Mouse (Mus musculus) layer of hippocampus, postnatal 36 days (tissue): ENCODE results near the gene Il21. TPM values are rescaled to one million over a fixed set of nuclear protein-coding genes. Genes with fewer than 3 reads are reported as not detected.

ENCODE experiments used
- DNase-seq, 2 experiments: peaks; one replicate each; pipeline ENCODE4 v3.0.0; 2022
- microRNA-seq, 2 experiments: library from miRNA; unstranded; fragments of <30 nt; microRNA quantifications; one replicate each; pipeline ENCODE4 v1.2.0; 2021
- total RNA-seq, 2 experiments: library from RNA; stranded (reverse); gene quantifications; 2 replicates each; pipeline ENCODE4 v1.2.3; 2021

The Il21 gene
- total RNA-seq, 2 experiments from 2014 or later = not detected

DNA sequence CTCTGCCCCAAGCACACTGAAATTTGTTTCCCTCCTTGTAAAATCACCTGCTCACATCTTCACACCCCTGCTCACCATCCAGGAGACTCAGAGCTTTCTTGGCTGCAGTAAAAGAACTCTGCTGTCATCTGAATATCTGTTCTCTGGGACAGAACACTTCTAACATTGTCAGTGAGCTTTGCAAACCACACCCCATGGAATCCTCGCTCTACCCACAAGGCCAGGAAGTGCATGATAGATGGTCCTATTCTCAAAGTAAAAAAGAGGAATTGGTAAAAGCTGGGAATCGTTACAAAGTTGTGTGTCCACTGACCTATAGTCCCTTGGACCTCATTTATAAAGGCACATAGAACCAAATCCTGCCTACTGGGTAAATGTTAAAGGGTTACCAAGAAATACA, 40.5 kb downstream of the Il21 start:
- DNase-seq = no peak

DNA sequence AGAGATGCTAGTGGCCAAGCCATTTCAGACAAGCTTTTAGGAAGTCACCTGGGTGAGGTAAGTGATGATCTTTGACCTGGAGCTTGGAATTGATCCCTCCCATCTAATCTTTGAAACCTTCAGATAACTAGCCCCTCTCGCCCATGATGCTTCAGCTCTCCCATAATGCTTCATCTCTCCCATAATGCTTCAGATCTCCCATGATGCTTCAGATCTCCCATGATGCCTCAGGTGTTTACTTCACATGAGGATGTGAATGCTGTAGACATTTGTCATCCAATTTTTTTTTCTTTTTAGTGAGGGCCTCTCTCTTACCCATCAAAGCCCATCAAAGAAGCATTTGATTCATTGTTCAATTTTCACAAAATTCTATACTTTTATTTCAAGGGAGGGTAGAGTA, 46.9 kb downstream of the Il21 start:
- DNase-seq = no peak

DNA sequence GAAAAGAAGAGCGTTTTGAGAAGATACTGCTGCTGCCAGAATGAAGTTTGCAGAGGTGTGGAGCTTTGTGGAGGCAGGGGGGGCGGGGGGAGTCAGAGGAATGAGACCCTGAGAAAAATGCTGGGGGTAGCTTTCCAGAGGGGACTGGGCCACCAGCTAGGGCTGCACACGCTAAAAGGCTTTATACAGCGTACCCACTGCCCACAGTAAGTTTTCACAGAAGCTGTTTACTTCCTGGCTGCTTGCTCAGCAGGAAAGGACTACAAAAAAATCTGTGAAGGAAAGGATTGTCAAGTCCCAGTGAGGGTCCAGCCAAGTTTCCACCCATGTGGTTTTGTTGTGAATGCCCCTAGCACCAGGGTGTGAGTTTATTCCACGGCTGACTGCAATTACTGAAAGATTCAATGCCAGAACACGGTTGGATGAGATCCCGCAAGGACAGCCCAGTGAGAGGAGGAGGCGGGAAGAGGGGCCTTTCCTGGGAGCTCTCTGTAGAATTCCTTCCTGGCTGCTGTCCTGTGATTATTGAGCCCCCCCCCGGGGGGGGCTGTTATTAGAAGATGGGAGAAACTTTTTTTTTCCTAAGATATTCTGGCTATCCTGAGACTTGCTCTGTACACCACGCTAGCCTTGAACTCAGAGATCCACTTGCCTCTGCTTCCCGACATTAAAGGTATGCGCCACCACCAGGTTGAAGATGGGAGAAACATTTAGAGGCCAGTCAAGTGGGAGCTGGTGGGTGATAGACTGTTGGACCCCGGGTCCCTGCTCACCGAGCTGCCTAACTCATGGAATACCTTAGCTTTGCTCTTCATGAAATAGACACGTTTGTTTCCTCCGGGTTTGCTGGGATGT, 49.8 kb downstream of the Il21 start:
- DNase-seq = peak; percentile 23 to 24

DNA sequence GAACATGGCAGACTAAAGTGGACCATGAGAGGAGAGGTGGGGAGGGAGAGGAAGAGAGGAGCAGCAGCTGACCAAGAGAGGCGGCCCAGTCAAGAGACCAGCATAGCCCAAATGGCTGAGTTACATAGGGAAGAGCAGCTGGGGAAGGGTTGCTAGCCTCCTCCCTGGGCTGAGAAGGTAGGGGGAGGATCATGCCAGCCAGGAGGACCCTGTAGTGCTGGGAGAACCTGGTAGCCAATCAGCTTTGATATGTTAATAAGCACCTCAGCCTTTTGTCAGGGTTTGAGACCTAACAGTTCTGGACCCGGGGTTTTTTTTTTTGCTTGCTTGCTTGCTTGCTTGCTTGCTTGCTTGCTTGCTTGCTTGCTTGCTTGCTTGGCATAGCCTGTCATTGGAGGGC, 51.4 kb downstream of the Il21 start:
- DNase-seq = no peak

DNA sequence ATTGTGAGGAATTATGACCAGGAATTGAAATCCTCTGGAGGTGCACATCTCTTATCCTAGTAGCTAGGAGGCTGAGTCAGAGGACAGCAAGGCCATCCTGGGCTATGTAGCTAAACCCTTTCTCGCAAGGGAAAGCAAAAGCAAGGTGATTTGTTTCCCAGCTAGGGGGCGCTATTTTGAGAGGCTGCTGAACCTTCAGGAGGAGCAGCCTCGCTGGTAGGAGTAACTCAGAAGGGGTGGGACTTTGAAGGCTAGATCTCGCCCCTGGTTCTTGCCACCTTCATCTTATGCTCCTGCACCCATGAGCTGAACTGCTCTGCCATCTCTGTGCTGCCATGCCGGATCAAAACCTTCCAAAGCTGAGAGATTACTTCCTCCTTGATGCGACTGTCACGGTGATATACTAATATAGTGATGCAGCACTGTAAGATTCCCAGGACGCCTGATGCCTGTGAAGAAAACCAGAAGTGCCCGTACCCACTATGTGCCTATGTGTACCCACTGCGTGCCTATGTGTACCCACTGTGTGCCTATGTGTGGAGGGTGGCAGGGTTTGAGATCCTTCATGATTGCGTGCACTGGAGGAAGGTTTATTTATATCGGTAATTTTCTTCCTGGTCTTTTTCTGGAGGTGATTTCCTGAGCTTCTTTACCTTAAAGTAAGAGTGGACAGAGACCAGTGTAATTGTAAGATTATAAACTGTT, 52.2 kb downstream of the Il21 start:
- DNase-seq = no peak

DNA sequence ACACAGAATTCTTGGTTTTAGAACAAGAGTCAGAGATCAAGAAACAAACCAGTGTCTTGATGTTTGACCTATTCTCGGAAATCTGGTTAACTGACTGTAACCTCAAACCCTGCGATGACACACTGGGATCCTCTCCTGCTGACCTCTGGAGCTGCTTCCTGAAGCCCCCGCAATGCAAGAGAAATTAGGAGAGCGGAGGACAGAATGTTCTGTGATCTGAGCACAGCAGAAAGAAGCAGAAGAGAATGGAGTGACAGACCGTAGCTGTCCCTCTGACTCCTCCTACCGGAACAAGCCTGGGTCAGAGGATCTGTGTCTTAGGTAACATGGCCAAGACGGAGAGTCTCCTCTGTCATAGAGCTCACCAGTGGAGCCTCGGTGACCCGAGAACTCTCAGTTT, 53.0 kb downstream of the Il21 start:
- no peak for DNase-seq

DNA sequence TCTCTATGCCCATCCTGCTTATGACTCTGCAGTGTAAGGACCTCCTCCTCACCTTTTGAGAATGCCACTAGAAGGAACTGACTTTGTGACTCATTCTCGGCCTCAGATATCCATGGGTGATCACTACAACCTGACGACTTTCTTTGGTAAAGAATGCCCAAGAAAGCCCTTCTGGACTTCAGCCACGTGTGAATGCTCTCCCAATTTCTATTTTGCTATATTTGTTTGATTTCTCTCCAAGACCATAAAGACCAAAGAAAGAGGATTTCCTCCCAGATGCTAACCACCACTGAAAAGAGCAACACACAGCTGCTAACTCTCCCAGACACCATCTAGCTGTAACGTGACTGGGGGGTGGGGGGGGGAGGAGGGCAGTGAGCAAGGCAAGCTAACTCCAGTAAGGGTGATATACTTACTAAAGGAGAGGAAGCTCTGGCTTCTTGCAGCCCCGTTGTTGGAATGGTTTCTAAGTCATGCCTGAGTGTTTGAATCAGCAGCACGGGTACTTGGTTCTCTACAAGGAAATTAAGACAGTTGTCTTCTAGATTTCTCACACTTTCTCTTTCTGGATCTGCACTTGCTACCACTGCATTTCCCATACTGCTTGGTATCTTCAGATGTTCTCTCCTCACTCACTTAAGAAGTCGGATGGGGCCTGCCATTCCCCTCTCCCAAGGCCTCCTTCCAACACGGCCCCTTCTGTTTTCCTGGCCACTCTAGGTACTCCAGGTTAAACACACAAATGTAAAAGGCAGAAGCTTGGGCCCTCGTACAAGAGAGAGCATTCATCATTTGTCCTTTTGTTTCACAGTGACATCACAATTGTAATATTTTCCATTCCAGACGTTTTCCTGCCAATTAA, 57.5 kb downstream of the Il21 start:
- no peak for DNase-seq

DNA sequence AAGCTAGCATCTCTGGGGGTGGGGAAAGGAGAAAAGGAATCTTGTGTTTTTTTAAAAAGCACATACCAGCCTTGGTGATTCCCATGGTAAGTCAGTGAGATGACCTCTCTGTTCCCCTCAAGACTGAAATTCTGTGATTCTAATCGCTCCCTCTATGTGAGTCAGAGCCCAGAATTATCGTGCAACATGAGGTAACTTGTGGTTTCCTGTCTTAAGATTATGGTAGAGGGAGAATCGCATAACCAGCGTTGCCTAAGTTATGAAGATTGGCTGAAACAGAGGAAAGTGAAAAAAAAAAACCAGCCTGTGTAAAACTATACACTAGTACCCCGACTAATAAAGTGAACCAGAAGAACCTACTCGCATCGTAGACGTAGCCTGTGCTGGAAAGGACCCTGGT, 59.2 kb downstream of the Il21 start:
- no peak for DNase-seq

Small RNA genes lying within 50 kb of the gene (microRNA-seq; reads per million reads assigned to microRNA genes)
- gene Gm24169 = 0 reads per million in 2 experiments

Other genes starting within 250 kb of the Il21 start
- not detected for gene Adad1, start 169.1 kb downstream of the Il21 start, total RNA-seq
- not detected for gene Il2, start 106.7 kb downstream of the Il21 start, total RNA-seq
- 1 to 10 TPM; 5.8 to 7.5 TPM for gene Bbs12, start 79.9 kb upstream of the Il21 start, total RNA-seq
- gene Cetn4, start 80.1 kb upstream of the Il21 start, total RNA-seq = 10 to 100 TPM in 1 of 2 experiments, 1 to 10 TPM in 1; 8.9 to 10.5 TPM
- gene Fgf2, start 115.7 kb upstream of the Il21 start, total RNA-seq = 1 to 10 TPM; 7.3 to 8.5 TPM
- 10 to 100 TPM; 19.6 to 26.2 TPM for gene Spata5, start 187.3 kb upstream of the Il21 start, total RNA-seq
- gene Nudt6, start 187.6 kb upstream of the Il21 start, total RNA-seq = 1 to 10 TPM; 4.5 to 5.4 TPM